Mouse (Mus musculus): ENCODE results near the gene Ptprd. TPM values are rescaled to one million over a fixed set of nuclear protein-coding genes. Genes with fewer than 3 reads are reported as not detected.
"Not testable (repeated sequence)": the region's sequence is repeated elsewhere in the genome, so short reads cannot be mapped to it uniquely, and the experiment has no call there.

The Ptprd gene
- total RNA-seq, 2 experiments from 2014 or later, result 87.1 to 88.0 TPM

DNA sequence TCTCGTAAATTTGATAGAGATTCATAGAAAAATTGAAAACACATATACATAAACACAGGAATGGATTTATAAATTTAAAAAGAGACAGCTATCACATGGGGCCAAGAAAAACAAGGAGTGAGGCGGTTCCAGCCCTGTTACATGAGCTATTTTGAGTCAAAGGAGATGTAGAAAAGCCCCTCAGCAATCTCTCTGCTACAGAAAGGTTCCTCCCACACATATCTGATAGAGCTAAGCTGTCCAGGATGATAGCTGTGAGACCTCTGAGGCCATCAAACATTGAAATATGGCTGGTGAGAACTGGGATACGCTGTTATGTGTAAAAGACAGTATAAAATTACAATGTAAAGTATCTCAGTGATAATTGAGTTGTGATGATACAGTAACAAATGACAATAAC is 2138.5 kb downstream of the Ptprd start:
- DNase-seq (ENCODE audit: low spot score in 2 of 2), result no peak

GRCm38 (mm10) chr4:76071720-76072119 is 2140.0 kb downstream of the Ptprd start:
- no peak for DNase-seq (ENCODE audit: low spot score in 2 of 2)

GRCm38 (mm10) chr4:76056836-76057235 is 2154.9 kb downstream of the Ptprd start:
- DNase-seq (ENCODE audit: low spot score in 2 of 2), result no peak

DNA sequence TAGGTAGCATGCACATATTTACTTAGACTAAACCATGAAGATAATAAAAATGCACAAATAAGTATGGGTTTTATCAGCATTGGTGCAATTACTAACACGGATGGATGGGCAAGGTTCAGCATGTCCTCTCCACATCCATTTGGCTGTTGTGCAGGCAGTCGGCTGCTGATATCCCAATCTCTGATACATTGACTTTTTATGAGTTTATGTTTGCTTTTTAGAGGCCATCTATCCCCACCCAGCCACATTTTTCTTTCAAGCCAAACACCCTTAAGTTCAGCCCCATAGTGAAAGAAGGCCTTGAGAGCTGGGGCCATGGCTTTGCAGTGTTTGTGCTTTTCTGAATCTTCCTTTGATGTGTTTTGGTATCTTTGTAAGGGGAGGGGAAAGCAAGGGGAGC is 2166.1 kb downstream of the Ptprd start:
- no peak for DNase-seq (ENCODE audit: low spot score in 2 of 2)

GRCm38 (mm10) chr4:76044802-76045201 is 2167.0 kb downstream of the Ptprd start:
- no peak for DNase-seq (ENCODE audit: low spot score in 2 of 2)

- DNase-seq (ENCODE audit: low spot score in 2 of 2), result not testable (repeated sequence)
These were observed 2174.6 kb downstream of the Ptprd start for GRCm38 (mm10) chr4:76037178-76037577.

DNA sequence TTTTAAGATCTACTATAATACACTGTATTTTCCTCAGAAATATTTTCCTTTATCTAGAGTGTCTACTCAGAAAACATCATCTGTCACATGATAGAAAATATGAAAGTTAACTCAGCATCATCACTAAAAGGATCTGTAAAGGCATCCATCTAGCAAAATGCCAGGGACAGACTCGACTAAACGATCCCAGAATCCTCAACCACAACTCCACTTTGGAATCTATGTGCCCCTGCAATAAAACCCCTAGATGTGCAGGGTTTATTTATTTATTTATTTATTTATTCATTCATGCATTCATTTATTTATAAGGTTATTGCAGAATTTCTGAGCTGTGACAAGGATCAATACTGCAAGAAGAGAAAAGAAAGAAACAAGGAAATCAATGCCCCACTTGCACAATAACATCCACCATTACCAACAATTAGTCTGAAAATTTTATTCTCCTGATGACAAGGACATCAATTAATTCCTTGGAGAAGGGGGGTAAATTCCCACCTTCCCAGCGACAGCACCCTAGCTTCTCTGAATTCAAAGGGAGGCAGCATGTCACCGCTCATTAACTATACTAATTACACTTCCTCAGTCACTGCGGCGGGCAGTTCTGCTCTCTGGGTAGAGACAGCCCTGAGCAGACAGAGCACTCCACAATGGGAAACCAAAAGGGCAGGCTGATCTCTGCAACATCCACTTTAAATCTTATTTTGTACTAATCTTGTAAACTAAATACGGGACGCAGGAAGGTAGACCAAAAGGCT is 2186.0 kb downstream of the Ptprd start:
- DNase-seq (ENCODE audit: low spot score in 2 of 2), result no peak

GRCm38 (mm10) chr4:76024502-76024821 is 2187.3 kb downstream of the Ptprd start:
- no peak for DNase-seq (ENCODE audit: low spot score in 2 of 2)

- no peak for DNase-seq (ENCODE audit: low spot score in 2 of 2)
These were observed 2187.8 kb downstream of the Ptprd start for GRCm38 (mm10) chr4:76023756-76024501.

DNA sequence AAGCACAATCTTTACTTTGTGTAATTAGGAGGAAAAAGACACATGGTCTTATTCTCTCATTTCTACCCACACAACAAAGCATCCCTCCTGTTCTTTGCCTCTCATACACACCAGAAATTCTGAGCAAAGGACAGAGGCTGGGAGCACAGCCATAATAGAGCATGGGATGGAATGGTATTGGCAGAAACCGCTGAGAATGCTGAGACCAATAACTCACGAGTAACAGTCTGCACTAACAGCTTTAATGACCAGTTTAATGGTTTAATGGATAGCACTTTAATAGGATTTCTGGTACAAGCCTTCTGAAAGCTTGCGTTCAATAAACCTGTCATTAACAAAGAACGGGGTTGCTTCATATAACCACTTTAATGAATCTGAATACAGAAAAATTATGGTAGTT is 2190.1 kb downstream of the Ptprd start:
- no peak for DNase-seq (ENCODE audit: low spot score in 2 of 2)

- DNase-seq (ENCODE audit: low spot score in 2 of 2), result no peak
These were observed 2196.7 kb downstream of the Ptprd start for GRCm38 (mm10) chr4:76015026-76015425.

- DNase-seq (ENCODE audit: low spot score in 2 of 2), result no peak
These were observed 2197.5 kb downstream of the Ptprd start for GRCm38 (mm10) chr4:76014151-76014840.

DNA sequence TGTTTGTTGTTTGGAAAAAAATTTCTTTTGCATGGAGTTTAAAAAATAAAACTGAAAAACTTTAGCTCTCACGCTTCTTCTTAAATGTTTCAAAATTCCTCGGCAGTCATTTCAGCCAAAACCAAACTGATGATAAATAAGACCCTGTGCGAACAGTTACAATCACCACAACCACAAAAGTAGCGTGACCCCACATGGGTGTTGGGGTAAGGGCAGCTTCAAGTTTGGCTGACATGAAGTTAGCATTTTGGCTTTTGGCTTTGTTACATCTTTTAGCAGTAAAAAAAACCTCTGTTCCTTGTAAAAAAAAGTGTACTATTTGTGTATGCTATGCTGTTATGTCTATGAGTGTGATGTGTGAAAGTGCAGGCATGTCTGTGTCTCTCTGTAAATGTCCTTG is 2203.2 kb downstream of the Ptprd start:
- no peak for DNase-seq (ENCODE audit: low spot score in 2 of 2)

DNA sequence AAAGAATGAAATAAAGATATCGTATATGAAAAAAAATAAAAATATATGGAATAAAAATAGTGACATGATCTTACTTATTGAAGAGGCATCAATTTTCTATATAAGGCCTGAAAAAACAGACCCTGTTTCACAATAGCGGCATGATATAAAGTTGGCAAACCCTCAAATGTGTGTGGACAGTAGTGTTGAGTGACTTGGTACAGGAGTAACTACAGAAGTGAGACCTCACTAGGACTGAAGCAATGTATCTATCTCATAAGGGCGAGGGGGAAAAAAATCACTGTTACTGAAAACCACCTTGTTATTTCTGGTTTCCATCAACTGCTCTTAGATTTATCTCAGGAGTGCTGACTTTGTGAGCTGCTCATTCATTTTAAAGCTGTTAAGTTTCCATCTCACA is 2204.5 kb downstream of the Ptprd start:
- no peak for DNase-seq (ENCODE audit: low spot score in 2 of 2)

- DNase-seq (ENCODE audit: low spot score in 2 of 2), result no peak
These were observed 2205.0 kb downstream of the Ptprd start for GRCm38 (mm10) chr4:76006717-76007116.

GRCm38 (mm10) chr4:76004161-76004560 is 2207.6 kb downstream of the Ptprd start:
- no peak for DNase-seq (ENCODE audit: low spot score in 2 of 2)

DNA sequence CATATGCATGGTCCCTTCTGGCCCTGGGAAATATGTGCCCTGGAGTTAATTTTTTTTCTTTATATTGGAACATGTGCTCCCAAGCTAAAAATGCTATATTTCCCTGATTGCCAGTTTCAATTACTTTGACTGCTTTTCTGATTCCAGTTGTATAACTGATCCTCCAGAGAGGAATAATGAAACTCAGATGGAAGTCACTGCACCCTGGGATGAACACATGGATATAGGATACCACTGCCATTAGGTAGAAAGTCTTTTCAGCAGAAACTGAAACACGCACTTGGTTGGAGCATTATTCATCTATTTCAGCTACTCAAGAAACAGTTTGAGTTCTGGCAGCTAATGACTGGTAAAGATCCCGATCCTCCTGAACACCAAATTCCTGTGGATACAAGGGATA is 2211.5 kb downstream of the Ptprd start:
- DNase-seq (ENCODE audit: low spot score in 2 of 2), result no peak

DNA sequence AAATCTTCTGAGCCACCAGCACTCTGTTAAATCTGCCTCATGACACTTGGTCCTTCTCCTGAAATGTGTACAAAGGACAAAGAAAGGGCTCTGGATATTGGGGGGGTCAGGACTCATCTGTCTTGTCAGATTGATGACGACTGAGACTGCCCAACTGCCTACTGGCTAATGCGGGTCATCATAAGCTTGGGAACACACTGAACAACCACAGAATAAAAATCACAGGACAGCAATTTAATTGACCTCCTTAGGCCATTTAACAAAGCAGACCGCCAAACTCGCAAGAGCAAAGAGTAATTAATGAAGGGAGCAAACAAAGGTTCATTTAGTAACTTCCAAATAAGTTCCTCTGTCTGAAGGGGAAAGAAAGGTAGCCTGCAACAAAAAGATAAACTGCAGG is 2215.9 kb downstream of the Ptprd start:
- DNase-seq (ENCODE audit: low spot score in 2 of 2), result no peak

- no peak for DNase-seq (ENCODE audit: low spot score in 2 of 2)
These were observed 2217.2 kb downstream of the Ptprd start for GRCm38 (mm10) chr4:75994576-75994975.

- DNase-seq (ENCODE audit: low spot score in 2 of 2), result no peak
These were observed 2218.7 kb downstream of the Ptprd start for GRCm38 (mm10) chr4:75993092-75993491.

DNA sequence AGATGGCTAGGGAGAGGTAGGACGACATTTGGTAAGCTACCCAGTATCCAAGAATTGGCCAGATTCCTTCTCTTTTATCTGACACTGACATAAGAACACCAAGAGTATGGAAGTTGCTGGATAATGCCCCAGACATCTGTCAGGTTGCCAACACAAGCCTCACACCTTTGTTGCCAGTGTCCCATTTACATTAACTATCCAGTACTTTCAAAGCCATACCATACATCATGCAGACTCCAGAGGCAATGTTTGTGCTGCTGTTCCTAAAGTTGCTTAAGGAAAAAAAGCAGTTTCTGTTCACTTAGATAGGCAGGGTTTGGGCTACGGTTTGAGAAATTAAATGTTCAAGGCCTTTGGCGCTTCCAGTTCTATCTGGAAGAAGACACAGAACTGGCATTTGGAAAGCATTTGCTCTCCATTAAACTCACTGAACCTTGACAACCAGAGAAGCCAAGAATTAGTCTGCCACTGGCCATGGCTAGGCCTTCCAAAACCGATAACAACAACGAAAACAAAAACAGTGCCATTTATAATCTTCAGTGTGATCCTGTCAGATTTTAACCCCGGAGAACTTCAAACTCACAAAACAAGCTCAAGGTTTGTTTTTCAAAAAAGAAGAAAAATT is 2220.0 kb downstream of the Ptprd start:
- no peak for DNase-seq (ENCODE audit: low spot score in 2 of 2)

- no peak for DNase-seq (ENCODE audit: low spot score in 2 of 2)
These were observed 2237.0 kb downstream of the Ptprd start for GRCm38 (mm10) chr4:75974728-75975127.
